Mouse (Mus musculus): ENCODE data around the gene Hspb6. TPM values are rescaled to one million over a fixed set of nuclear protein-coding genes. Genes with fewer than 3 reads are reported as not detected.

Gene Hspb6
- total RNA-seq, 4 experiments from 2014 or later: 852 to 1,087 (median 985) TPM

Small RNAs within 50 kb of the gene (microRNA-seq; reads per million reads assigned to microRNA genes)
- gene Gm38670 (8.7 reads per million, percentile 22 among the genes with 10 or more reads in this experiment), gene Mir3569 (not detected)

Other genes starting within 250 kb of the Hspb6 start
- gene Alkbh6, start 243.5 kb upstream of the Hspb6 start, total RNA-seq (2022): 10 to 100 TPM; 28.6 to 34.0 (median 32.5) TPM
- 1 to 10 TPM in 1 of 4 experiments, under 1 TPM in 3; 0.46 to 1.9 (median 0.76) TPM for gene Syne4, start 237.4 kb upstream of the Hspb6 start, total RNA-seq (2022)
- 1 to 10 TPM in 1 of 4 experiments, under 1 TPM in 3; 0.62 to 1.2 (median 0.79) TPM for gene E130208F15Rik, start 230.4 kb upstream of the Hspb6 start, total RNA-seq (2022)
- 10 to 100 TPM; 14.0 to 16.2 (median 15.1) TPM for gene Sdhaf1, start 228.3 kb upstream of the Hspb6 start, total RNA-seq (2022)
- 1 to 10 TPM; 1.3 to 2.4 (median 1.6) TPM for gene Lrfn3, start 189.4 kb upstream of the Hspb6 start, total RNA-seq (2022)
- gene Tyrobp, start 138.4 kb upstream of the Hspb6 start, total RNA-seq (2022): 10 to 100 TPM; 13.5 to 26.2 (median 16.5) TPM
- gene Hcst, start 132.3 kb upstream of the Hspb6 start, total RNA-seq (2022): not detected
- under 1 TPM in 3 of 4 experiments, not detected in 1; 0.12 to 0.46 (median 0.28) TPM for gene Nfkbid, start 130.4 kb upstream of the Hspb6 start, total RNA-seq (2022)
- 1 to 10 TPM; 3.2 to 4.2 (median 3.6) TPM for gene Aplp1, start 106.6 kb upstream of the Hspb6 start, total RNA-seq (2022)
- not detected for gene Kirrel2, start 94.5 kb upstream of the Hspb6 start, total RNA-seq (2022)
- not detected for gene Nphs1, start 93.9 kb upstream of the Hspb6 start, total RNA-seq (2022)
- gene Prodh2, start 58.6 kb upstream of the Hspb6 start, total RNA-seq (2022): not detected
- gene Arhgap33, start 17.1 kb upstream of the Hspb6 start, total RNA-seq (2022): under 1 TPM; 0.32 to 0.60 (median 0.36) TPM
- gene Proser3, start 121 bp downstream of the Hspb6 start, total RNA-seq (2022): 1 to 10 TPM; 3.1 to 4.5 (median 3.9) TPM
- gene Lin37, start 7.7 kb downstream of the Hspb6 start, total RNA-seq (2022): 10 to 100 TPM; 13.5 to 21.0 (median 14.6) TPM
- 10 to 100 TPM; 62.1 to 70.3 (median 67.2) TPM for gene U2af1l4, start 11.1 kb downstream of the Hspb6 start, total RNA-seq (2022)
- gene Gm49396, start 11.2 kb downstream of the Hspb6 start, total RNA-seq (2022): 1 to 10 TPM in 2 of 4 experiments, under 1 TPM in 2; 0.80 to 1.6 (median 1.2) TPM
- gene Psenen, start 11.4 kb downstream of the Hspb6 start, total RNA-seq (2022): 10 to 100 TPM; 82.2 to 90.7 (median 88.5) TPM
- 1 to 10 TPM in 3 of 4 experiments, not detected in 1; 1.1 to 1.4 (median 1.1) TPM for gene Igflr1, start 13.2 kb downstream of the Hspb6 start, total RNA-seq (2022)
- 10 to 100 TPM; 14.2 to 19.6 (median 16.2) TPM for gene Kmt2b, start 36.5 kb downstream of the Hspb6 start, total RNA-seq (2022)
- gene Zbtb32, start 46.7 kb downstream of the Hspb6 start, total RNA-seq (2022): not detected
- under 1 TPM in 1 of 4 experiments, not detected in 3; 0.19 TPM for gene Upk1a, start 60.7 kb downstream of the Hspb6 start, total RNA-seq (2022)
- 1,000 to 10,000 TPM; 4,392 to 5,023 (median 4,762) TPM for gene Cox6b1, start 74.0 kb downstream of the Hspb6 start, total RNA-seq (2022)
- gene Etv2, start 83.7 kb downstream of the Hspb6 start, total RNA-seq (2022): not detected
- gene Rbm42, start 98.1 kb downstream of the Hspb6 start, total RNA-seq (2022): 10 to 100 TPM; 43.9 to 49.9 (median 44.7) TPM
- gene Haus5, start 112.8 kb downstream of the Hspb6 start, total RNA-seq (2022): 1 to 10 TPM; 3.0 to 7.4 (median 6.0) TPM
- gene Pmis2, start 119.4 kb downstream of the Hspb6 start, total RNA-seq (2022): under 1 TPM in 1 of 4 experiments, not detected in 3; 0.40 TPM
- gene 2200002J24Rik, start 146.7 kb downstream of the Hspb6 start, total RNA-seq (2022): under 1 TPM in 1 of 4 experiments, not detected in 3; 0.82 TPM
- under 1 TPM in 3 of 4 experiments, not detected in 1; 0.09 to 0.28 (median 0.16) TPM for gene Atp4a, start 160.0 kb downstream of the Hspb6 start, total RNA-seq (2022)
- 100 to 1,000 TPM; 229 to 268 (median 258) TPM for gene Tmem147, start 177.4 kb downstream of the Hspb6 start, total RNA-seq (2022)
- not detected for gene Gapdhs, start 191.5 kb downstream of the Hspb6 start, total RNA-seq (2022)
- gene Sbsn, start 199.3 kb downstream of the Hspb6 start, total RNA-seq (2022): 1 to 10 TPM; 1.3 to 4.6 (median 3.0) TPM
- 1 to 10 TPM in 3 of 4 experiments, under 1 TPM in 1; 0.82 to 1.7 (median 1.4) TPM for gene Dmkn, start 211.6 kb downstream of the Hspb6 start, total RNA-seq (2022)
- gene Krtdap, start 235.7 kb downstream of the Hspb6 start, total RNA-seq (2022): not detected